Mouse (Mus musculus) cerebellum, postnatal 10 days (tissue): ENCODE measurements around the gene Sec24b.

ENCODE experiments used
- DNase-seq, 2 experiments: peaks; one replicate each; pipeline ENCODE4 v3.0.0; 2021; ENCODE audit warnings: mixed read lengths in 2 of 2

Gene Sec24b

DNA sequence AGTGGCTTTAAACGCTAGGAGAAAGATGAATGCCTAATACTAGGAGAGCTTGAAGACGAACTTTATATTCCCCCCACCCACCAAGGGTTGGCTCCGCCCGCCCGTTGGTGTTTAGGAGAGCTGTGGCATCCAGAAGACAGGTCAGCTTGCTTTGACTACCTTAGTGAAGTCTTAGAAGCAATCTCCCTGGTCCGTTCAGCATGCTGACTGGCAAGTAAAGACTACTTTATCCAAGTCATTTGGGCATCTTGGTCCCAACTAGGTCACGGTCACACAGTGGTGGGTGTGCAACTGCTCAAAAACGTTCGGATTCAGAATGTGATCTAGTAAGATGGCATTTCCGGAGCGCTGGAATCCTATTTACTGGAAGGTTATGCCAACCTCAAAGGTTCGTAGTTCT is at the start of gene Sec24b:
TSS of gene Sec24b (minus strand) at position 273 of the 400 bp plus-strand sequence.
- peak; percentile 43 to 53 for DNase-seq

- no peak for DNase-seq
Observed at GRCm38 (mm10) chr3:130104471-130104870, 43.1 kb upstream of the Sec24b start.

GRCm38 (mm10) chr3:130103486-130103885 is 42.1 kb upstream of the Sec24b start:
- DNase-seq = peak; percentile 50 to 54

- peak; percentile 71 to 79 for DNase-seq
Observed at GRCm38 (mm10) chr3:130095160-130095781, 33.9 kb upstream of the Sec24b start.

- no peak for DNase-seq
Observed at GRCm38 (mm10) chr3:130094125-130094704, 32.9 kb upstream of the Sec24b start.

GRCm38 (mm10) chr3:130090460-130090859 is 29.1 kb upstream of the Sec24b start:
- peak; percentile 6 to 13 for DNase-seq

DNA sequence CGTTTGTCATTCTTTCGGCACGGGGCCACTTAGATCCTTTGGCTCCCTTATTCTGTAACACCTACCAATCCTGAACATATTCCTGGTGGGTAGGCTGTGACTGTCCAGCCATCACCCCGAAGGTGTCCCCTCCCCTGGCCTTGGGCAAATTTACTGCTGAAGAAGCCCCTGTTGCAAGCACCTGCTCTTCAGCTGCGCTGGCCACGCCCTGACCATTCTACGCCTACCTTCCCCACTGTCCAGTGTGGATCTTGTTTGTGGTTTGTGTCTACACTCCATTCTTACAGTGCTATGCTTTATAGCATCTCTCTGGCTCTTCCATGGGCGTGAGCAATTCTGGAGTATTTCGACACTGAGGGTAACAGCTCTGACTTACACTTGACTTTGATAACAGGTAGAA is 27.3 kb upstream of the Sec24b start:
- no peak for DNase-seq

DNA sequence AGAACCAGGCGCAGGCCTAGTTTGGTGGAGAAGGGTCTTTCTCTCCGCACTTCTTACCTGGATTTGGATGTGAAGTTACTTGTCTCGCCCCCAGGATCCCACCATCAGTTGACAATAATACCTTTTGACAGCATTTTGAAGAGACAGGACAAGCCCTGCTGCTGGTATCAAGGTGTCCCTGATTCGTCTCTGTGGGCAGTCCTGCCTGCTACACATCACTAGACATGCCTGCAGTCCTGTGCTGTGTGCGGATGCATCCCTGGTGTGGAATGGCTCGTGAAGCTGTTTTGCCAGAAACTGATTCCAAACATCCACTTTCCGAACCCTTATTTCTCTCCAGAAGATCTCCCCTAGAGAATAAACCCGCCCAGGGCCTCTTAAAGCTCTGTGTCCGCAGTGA is 26.1 kb upstream of the Sec24b start:
- no peak for DNase-seq

- DNase-seq = peak in 1 of 2 experiments; percentile 20
Observed at GRCm38 (mm10) chr3:130086372-130087080, 25.2 kb upstream of the Sec24b start.

GRCm38 (mm10) chr3:130083312-130083711 is 22.0 kb upstream of the Sec24b start:
- DNase-seq = peak; percentile 36 to 60

GRCm38 (mm10) chr3:130080666-130081065 is 19.3 kb upstream of the Sec24b start:
- no peak for DNase-seq

DNA sequence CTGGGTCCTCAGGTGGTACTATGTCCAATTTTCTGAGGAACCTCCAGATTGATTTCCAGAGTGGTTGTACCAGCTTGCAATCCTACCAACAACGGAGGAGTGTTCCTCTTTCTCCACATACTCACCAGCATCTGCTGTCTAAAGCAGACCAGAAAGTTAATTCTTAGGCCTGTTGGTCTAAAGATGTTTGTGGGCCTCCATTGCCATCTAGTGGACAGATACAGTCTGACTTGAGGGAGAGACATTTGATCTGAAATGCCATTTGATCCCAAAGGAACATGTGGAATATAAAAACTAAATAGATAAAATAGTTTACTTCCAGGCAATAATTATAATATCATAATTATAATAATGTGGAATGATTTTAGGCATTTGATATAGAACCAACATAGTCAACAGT is 18.4 kb upstream of the Sec24b start:
- DNase-seq = peak; percentile 84

- DNase-seq = no peak
Observed at GRCm38 (mm10) chr3:130077291-130077690, 15.9 kb upstream of the Sec24b start.

DNA sequence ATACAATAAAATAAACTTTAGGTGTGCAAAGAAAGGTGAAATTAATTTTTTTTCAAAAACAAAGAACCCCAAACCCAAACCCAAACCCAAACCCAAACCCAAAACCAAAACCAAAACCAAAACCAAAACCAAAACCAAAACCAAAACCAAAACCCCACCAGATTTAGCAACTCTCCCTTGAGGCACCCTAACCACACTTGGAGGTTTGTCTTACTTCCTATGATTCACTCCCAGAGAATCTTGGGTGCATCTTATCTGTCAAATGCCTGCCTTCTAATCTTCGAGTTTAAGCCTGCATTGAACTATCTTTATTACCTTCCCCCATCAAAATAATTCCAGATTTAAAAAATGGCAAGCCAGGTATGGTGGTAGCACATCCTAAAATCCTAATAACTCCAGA is 14.4 kb upstream of the Sec24b start:
- no peak for DNase-seq

- DNase-seq = no peak
Observed at GRCm38 (mm10) chr3:130073085-130073484, 11.7 kb upstream of the Sec24b start.

DNA sequence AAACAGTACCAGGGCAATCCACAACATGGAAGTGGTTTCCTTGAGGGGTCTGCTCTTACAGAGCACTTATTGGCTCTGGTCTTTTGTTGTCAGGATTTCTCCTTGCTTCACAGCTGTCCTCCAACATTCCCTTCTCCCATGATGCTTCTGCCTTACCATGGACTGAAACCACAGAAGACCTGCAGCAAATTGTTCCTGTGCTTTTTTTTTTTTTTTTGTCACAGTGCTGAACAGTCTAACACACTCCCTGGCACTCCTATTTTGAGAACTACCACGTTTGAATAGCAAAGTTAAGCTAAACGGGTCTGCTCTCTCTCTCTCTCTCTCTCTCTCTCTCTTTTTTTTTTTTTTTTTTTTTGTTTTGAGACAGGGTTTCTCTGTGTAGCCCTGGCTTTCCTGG is 10.6 kb upstream of the Sec24b start:
- no peak for DNase-seq

DNA sequence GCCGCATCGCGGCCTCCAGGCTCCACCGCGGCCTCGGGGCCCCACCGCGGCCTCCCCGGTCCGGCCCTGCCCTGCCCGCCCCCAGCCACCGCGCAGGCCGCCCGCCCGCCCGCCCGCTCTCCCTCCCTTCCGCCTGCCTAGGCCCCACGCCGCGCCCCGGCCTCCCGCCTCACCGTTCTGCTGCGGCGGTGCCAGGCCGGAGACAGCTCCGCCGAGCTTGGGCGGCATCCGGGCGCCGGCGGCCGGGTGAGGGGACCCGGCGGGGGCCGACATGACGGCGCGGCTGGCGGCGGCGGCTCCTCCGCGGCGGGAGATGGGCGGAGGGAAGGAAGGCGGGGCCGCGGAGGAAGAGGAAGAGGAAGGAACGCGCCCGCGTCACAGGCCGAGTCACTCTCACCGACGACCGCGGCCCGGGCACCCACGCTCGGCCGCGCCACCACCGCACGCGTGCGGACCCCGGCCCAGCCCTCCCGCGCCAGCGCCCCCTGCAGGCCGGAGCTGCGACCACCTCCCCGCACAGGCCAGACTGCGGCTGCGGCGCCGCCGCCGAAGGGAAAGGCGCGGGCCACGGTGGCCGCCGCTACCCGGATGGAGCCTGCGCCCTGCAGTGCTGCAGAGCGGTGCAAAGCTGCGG is 840 bp downstream of the Sec24b start:
- peak; percentile 96 to 97 for DNase-seq

GRCm38 (mm10) chr3:130059805-130060395 is 1.5 kb downstream of the Sec24b start:
- no peak for DNase-seq

DNA sequence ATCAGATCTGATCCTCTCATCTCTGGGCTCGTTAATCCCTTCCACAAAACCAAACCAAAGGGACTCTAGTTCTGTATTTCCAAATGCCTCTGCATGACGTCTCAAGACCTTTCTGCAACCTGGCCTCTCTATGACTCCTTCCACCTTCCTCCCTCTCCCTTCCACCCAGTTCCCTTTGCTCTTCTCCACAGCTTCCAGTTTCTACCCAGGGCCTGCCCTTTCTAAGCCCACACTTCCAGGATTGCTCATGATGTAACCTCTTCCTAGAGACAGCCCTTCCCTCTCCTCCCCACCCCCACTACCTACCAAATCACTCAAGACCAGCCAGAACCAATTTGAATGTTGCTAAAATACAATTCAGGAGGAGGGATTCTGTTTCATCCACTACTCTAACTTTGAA is 2.9 kb downstream of the Sec24b start:
- DNase-seq = no peak

DNA sequence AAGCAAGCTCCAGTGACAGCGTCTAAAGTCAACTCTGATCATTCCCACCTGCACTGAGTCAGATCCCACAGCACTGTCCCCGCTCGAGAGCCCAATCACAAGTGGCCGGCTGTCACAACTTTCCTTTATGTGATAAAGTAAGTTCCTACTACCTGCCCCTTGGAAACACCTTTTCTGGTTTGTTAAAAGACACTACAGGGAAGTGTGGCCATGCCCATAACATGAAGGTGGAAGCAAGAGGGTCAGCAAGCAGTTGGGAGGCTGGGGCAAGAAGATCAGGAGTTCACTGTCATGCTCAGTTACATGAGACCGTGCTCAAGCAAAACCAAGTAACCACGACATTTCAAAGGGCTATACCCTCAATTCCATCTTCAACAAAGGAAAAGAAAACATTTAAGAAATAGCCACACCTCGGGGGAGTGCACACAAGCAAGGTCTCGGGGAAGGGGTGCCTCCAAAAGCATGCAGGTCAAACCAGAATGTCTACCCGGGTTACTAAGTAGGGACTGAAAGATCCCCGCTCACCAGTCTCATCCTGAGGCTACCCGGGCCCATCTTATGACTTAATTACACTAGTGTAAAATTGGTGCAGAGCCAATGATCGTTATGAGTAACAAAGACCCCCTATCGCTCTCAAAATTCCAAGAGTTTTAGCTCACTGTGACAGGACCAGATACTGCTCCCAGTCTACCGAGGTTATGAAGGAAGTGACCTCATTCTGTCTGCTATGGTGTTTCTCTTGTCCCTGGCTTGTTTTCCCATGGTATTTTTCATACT is 3.6 kb downstream of the Sec24b start:
- no peak for DNase-seq

- DNase-seq = no peak
Observed at GRCm38 (mm10) chr3:130055416-130056385, 5.7 kb downstream of the Sec24b start.
